Mouse (Mus musculus): ENCODE measurements around the gene Cluap1.

GRCm38 (mm10) chr16:3884201-3885064 is 24.2 kb upstream of the Cluap1 start, which contains the start of the genes Zfp597 and Gm20695:
- TF ChIP-seq EP300 (IDR thresholded peaks at IDR 0.05; ENCODE audit: insufficient read depth, low read depth, low read length) (0 out of 2 replicates have a peak, but pooled peaks have one; percentile 69), CTCF (IDR thresholded peaks at IDR 0.05) (peak; percentile 61)
